Mouse (Mus musculus) ES-E14 (cell line): Measurements from ENCODE around the gene Clip2.

Experiments used
- HCFC1 ChIP-seq: IDR thresholded peaks from 2 replicates; pipeline ENCODE4 v1.6.1; 2012; ENCODE audit warnings: low read length, inconsistent platforms, borderline replicate concordance; ENCODE audit not compliant: insufficient read depth
- ZC3H11A ChIP-seq: IDR thresholded peaks from 2 replicates; pipeline ENCODE4 v1.6.1; 2012; ENCODE audit warnings: low read depth, mild to moderate bottlenecking, inconsistent platforms, low read length, borderline replicate concordance
- ZNF384 ChIP-seq: IDR thresholded peaks from 2 replicates; pipeline ENCODE4 v1.6.1; 2012; ENCODE audit warnings: low read depth, low read length, inconsistent platforms

- TF ChIP-seq HCFC1 (no peak), ZC3H11A (no peak), ZNF384 (no peak)
Measured at GRCm38 (mm10) chr5:134510266-134510665, 42.0 kb downstream of the Clip2 start.
